Mouse (Mus musculus) kidney, postnatal 0 days (tissue): Measurements from ENCODE around the gene Gm3415. TPM values are rescaled to one million over a fixed set of nuclear protein-coding genes. Genes with fewer than 3 reads are reported as not detected.

Experiments used
- ATAC-seq: fragments of 200-750 bp; cut with Nextera tagmentation; replicated peaks from 2 replicates; pipeline ENCODE4 v1.8.0; 2017; ENCODE audit warnings: low read depth, moderate number of reproducible peaks, moderate TSS enrichment, moderate library complexity; ENCODE audit not compliant: low FRiP score
- DNase-seq: peaks from one replicate; pipeline ENCODE4 v3.0.0-alpha.2; 2016; ENCODE audit warnings: low spot score
- H3K27ac ChIP-seq: fragments of 300-500 bp; sonication (generic); 2 replicates; pipeline ENCODE4 v1.5.1; 2014; ENCODE audit warnings: mild to moderate bottlenecking
- H3K27me3 ChIP-seq: fragments of 300-500 bp; sonication (generic); 2 replicates; pipeline ENCODE4 v1.6.1; 2014; ENCODE audit warnings: low read length, mixed read lengths; ENCODE audit not compliant: insufficient read depth
- H3K36me3 ChIP-seq: fragments of 300-500 bp; sonication (generic); 2 replicates; pipeline ENCODE4 v1.6.1; 2014; ENCODE audit warnings: low read length, mixed read lengths; ENCODE audit not compliant: insufficient read depth
- H3K4me1 ChIP-seq: fragments of 300-500 bp; sonication (generic); replicated peaks from 2 replicates; pipeline ENCODE4 v1.6.1; 2014; ENCODE audit warnings: antibody characterized with exemption, low read length, mixed read lengths; ENCODE audit not compliant: insufficient read depth
- H3K4me2 ChIP-seq: fragments of 300-500 bp; sonication (generic); 2 replicates; pipeline ENCODE4 v1.6.1; 2014; ENCODE audit warnings: mild to moderate bottlenecking, low read length, moderate library complexity, mixed read lengths
- H3K4me3 ChIP-seq: fragments of 300-500 bp; sonication (generic); replicated peaks from 2 replicates; pipeline ENCODE4 v1.5.1; 2014; ENCODE audit warnings: low read depth, low read length
- H3K9ac ChIP-seq: fragments of 300-500 bp; sonication (generic); 2 replicates; pipeline ENCODE4 v1.6.1; 2014; ENCODE audit warnings: low read depth, low read length
- H3K9me3 ChIP-seq: fragments of 300-500 bp; sonication (generic); replicated peaks from 2 replicates; pipeline ENCODE4 v1.6.1; 2016; ENCODE audit warnings: low read length, inconsistent platforms, mixed read lengths
- CTCF ChIP-seq: IDR thresholded peaks from 2 replicates; pipeline ENCODE4 v1.5.1; 2016; ENCODE audit warnings: antibody characterized with exemption, low read depth, mild to moderate bottlenecking, moderate library complexity
- WGBS: fragments of 180-500 bp; shearing (Covaris S2); extraction: QIAGEN DNeasy Blood & Tissue Kit; methylation state at CpG from one replicate; pipeline ENCODE4 v1.1.7; 2014; 5-methylcytosine and 5-hydroxymethylcytosine counted together
- polyA plus RNA-seq: library from polyadenylated mRNA; unstranded; fragments of >200 nt; fragmentation: Nextera tagmentation; extraction: Ambion mirVana; gene quantifications from 2 replicates; pipeline ENCODE4 v1.2.1, GENCODE M21; 2015

Gene Gm3415
- polyA plus RNA-seq, 1 experiment from 2014 or later, result not detected

GRCm38 (mm10) chr5:146576668-146577067 lies 20.7 kb downstream of the Gm3415 start:
- DNase-seq (no peak), ATAC-seq (no peak)
- no peak overlapping the region for H3K4me2 ChIP-seq
- no peaks in the 10 kb centered on the region for H3K4me1 ChIP-seq
- no peak for TF ChIP-seq CTCF
- no peaks in the 10 kb centered on the region for H3K9me3 ChIP-seq
- no peak overlapping the region for H3K27ac ChIP-seq
- WGBS, result 86% methylated on average over 3 of the region's 3 CpGs
- H3K4me3 ChIP-seq, result no peak overlapping the region
- H3K27me3 ChIP-seq, result no peaks in the 10 kb centered on the region
- H3K36me3 ChIP-seq, result no peaks in the 10 kb centered on the region
- H3K9ac ChIP-seq, result no peak overlapping the region

- WGBS, result 3% methylated on average over 10 of the region's 10 CpGs
- DNase-seq, result no peak
Observed at GRCm38 (mm10) chr5:146584156-146584477, 28.2 kb downstream of the Gm3415 start.

DNA sequence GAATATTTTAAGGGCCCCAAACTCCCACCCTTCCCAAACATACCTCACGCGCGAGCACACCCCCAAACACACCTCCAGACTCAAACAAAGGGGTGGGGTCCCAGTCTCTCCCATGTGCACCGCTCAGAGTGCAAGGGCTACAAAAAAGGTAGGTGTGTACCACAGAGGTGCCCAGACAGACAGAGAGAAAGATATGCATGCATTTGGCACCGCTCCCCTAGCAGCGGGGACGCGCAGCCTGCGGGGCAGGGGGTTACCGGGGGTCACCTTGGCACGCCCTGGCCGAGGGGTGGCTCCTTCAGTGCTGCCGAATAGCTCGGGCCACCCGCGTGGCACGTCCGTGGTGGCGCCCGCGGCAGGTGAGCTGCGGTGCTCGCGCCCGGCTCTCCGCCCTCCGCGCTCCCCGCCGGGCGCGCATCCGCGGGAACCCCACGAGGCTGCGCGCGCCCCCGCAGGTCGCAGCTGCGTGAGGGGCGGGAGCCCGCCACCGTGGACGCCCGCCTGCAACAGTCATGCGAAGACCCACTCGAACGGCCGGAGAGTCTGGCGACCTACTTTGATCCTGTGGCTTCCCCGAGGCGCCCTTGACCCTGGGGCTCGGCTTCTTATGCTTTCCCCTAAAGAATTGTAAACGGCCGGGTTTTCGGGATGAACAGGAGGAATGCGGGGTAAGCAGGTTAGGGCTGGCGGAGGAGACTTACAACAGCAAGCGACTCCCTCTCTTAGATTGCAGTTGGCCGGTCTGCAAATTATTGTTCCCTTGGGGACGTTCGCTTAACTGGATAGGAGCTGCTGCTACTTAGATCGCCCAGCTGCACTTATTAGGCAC lies 28.8 kb downstream of the Gm3415 start, which contains the start of gene Gpr12:
TSS of gene Gpr12 (minus strand) at position 762 of the 829 bp plus-strand sequence.
- H3K36me3 ChIP-seq, result no peaks in the 10 kb centered on the region
- no peak for TF ChIP-seq CTCF
- under 1% methylated on average over 58 of the region's 64 CpGs for WGBS
- H3K9me3 ChIP-seq, result no peaks in the 10 kb centered on the region
- ATAC-seq (peak; percentile 52), DNase-seq (no peak)
- H3K4me3 ChIP-seq, result peak within 1 kb of the TSS; percentile 44
- no peaks in the 10 kb centered on the region for H3K4me1 ChIP-seq
- 0 out of 2 replicates have a peak within 1 kb of the TSS, but pooled peaks have one; percentile 1 for H3K9ac ChIP-seq
- H3K27ac ChIP-seq, result no peak within 1 kb of the TSS
- H3K27me3 ChIP-seq, result peaks cover 19% of the 10 kb centered on the region
- peak within 1 kb of the TSS; percentile 85 for H3K4me2 ChIP-seq

More at GRCm38 (mm10) chr5:146584156-146584477, 28.2 kb downstream of the Gm3415 start:
- TF ChIP-seq CTCF, result no peak
- Histone ChIP-seq H3K27ac (no peak overlapping the region), H3K4me1 (no peaks in the 10 kb centered on the region), H3K36me3 (no peaks in the 10 kb centered on the region), H3K9ac (no peak overlapping the region), H3K4me2 (peak overlapping the region; percentile 85), H3K4me3 (peak overlapping the region; percentile 44), H3K27me3 (peaks cover 19% of the 10 kb centered on the region), H3K9me3 (no peaks in the 10 kb centered on the region)
- ATAC-seq, result no peak

DNA sequence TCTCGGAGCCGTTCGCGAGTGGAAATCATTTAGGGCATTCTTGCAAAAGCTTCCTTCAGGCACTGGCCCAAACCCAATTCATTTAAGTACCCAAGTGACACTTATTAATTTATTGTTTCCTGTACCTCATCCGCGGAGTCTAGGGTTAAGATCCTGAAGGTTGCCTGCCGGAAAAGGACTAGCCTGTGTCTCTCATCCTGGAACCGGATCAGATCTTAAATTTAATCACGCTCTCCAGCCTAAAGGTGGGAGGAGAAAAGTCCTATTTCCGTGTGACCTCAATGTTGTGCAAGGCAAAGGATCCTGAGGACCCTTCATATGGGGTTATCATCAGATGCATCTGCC lies 29.3 kb downstream of the Gm3415 start:
- ATAC-seq, result 0 out of 2 replicates have a peak, but pooled peaks have one; percentile 40

GRCm38 (mm10) chr5:146586357-146587070 lies 30.6 kb downstream of the Gm3415 start:
- Histone ChIP-seq H3K9me3 (no peaks in the 10 kb centered on the region), H3K4me1 (no peaks in the 10 kb centered on the region), H3K4me3 (no peak overlapping the region), H3K4me2 (no peak overlapping the region), H3K27me3 (peaks cover 19% of the 10 kb centered on the region), H3K36me3 (no peaks in the 10 kb centered on the region), H3K9ac (no peak overlapping the region), H3K27ac (no peak overlapping the region)
- DNase-seq (no peak), ATAC-seq (no peak)
- 73% methylated on average over 8 of the region's 8 CpGs for WGBS
- 0 out of 2 replicates have a peak, but pooled peaks have one; percentile 15 for TF ChIP-seq CTCF

More for the DNA sequence above, 29.3 kb downstream of the Gm3415 start:
- DNase-seq, result peak; percentile 72
- Histone ChIP-seq H3K36me3 (no peaks in the 10 kb centered on the region), H3K9ac (no peak overlapping the region), H3K9me3 (no peaks in the 10 kb centered on the region), H3K27me3 (peaks cover 19% of the 10 kb centered on the region), H3K4me1 (no peaks in the 10 kb centered on the region), H3K27ac (no peak overlapping the region), H3K4me2 (peak overlapping the region; percentile 85), H3K4me3 (peak overlapping the region; percentile 44)
- no peak for TF ChIP-seq CTCF
- WGBS, result 2% methylated on average over 10 of the region's 10 CpGs

DNA sequence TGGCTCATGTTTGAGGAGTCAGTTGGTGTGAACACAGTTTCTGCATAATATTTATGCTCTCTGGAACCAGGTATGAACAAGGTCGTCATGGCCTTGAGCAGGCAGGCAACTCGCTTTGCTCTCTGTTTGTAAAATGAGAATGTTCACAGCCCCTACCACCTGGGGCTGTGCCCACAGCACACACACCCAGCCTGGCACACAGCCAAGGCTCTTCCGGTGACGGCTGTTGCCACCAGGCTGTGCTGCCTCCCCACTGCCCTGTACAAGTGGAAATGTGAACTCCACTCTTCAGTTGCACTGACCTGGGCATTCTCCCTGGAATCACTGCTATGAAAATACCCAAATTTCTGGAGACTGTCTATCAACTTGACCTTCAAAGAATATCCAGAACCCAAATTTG lies 35.1 kb downstream of the Gm3415 start:
- TF ChIP-seq CTCF, result no peak
- WGBS, result 40% methylated on average over 4 of the region's 4 CpGs
- no peaks in the 10 kb centered on the region for H3K36me3 ChIP-seq

More for the DNA sequence above, 35.1 kb downstream of the Gm3415 start:
- DNase-seq (no peak), ATAC-seq (no peak)
- Histone ChIP-seq H3K4me1 (no peaks in the 10 kb centered on the region), H3K9ac (no peak overlapping the region), H3K27me3 (peaks cover 4% of the 10 kb centered on the region; the same call in 1 of the 2 replicates), H3K27ac (no peak overlapping the region), H3K9me3 (no peaks in the 10 kb centered on the region), H3K4me3 (no peak overlapping the region), H3K4me2 (no peak overlapping the region)
